Mouse (Mus musculus) ES-Bruce4 (cell line): Measurements from ENCODE around the gene Col18a1.

Source experiments
- CTCF ChIP-seq: IDR thresholded peaks from one replicate; pipeline ENCODE4 v1.8.1; 2011; ENCODE audit warnings: low read depth, low read length
- EP300 ChIP-seq: IDR thresholded peaks from 2 replicates; pipeline ENCODE4 v1.6.1; 2011; ENCODE audit warnings: low read depth, low read length; ENCODE audit not compliant: insufficient read depth
- POLR2A ChIP-seq: IDR thresholded peaks from one replicate; pipeline ENCODE4 v1.8.1; 2011; ENCODE audit warnings: low read length; ENCODE audit not compliant: insufficient read depth

- peak; percentile 83 for TF ChIP-seq EP300
- TF ChIP-seq POLR2A = no peak
- no peak for TF ChIP-seq CTCF
These were observed 28.0 kb downstream of the Col18a1 start for GRCm38 (mm10) chr10:77138304-77138703.
